Mouse (Mus musculus) hindbrain, embryonic 15.5 days (tissue): Measurements from ENCODE around the gene Ptprd. TPM values are rescaled to one million over a fixed set of nuclear protein-coding genes. Genes with fewer than 3 reads are reported as not detected.

ENCODE experiments used
- ATAC-seq: fragments of 200-750 bp; cut with Nextera tagmentation; 2 replicates; pipeline ENCODE4 v1.8.0; 2017; ENCODE audit warnings: low read depth, moderate number of reproducible peaks, moderate TSS enrichment; ENCODE audit not compliant: low FRiP score
- H3K27ac ChIP-seq: fragments of 300-500 bp; sonication (generic); replicated peaks from 2 replicates; pipeline ENCODE4 v1.5.1; 2015; ENCODE audit warnings: mild to moderate bottlenecking, inconsistent platforms
- H3K27me3 ChIP-seq: fragments of 300-500 bp; sonication (generic); 2 replicates; pipeline ENCODE4 v1.6.1; 2015; ENCODE audit warnings: control low read depth, inconsistent platforms
- H3K36me3 ChIP-seq: fragments of 300-500 bp; sonication (generic); 2 replicates; pipeline ENCODE4 v1.6.1; 2015; ENCODE audit warnings: control low read depth, inconsistent platforms
- H3K4me1 ChIP-seq: fragments of 300-500 bp; sonication (generic); replicated peaks from 2 replicates; pipeline ENCODE4 v1.6.1; 2015; ENCODE audit warnings: control low read depth, inconsistent platforms
- H3K4me2 ChIP-seq: fragments of 300-500 bp; sonication (generic); 2 replicates; pipeline ENCODE4 v1.6.1; 2015; ENCODE audit warnings: moderate library complexity, mild to moderate bottlenecking, inconsistent platforms
- H3K4me3 ChIP-seq: fragments of 300-500 bp; sonication (generic); 2 replicates; pipeline ENCODE4 v1.5.1; 2015; ENCODE audit warnings: mild to moderate bottlenecking, inconsistent platforms
- H3K9ac ChIP-seq: fragments of 300-500 bp; sonication (generic); 2 replicates; pipeline ENCODE4 v1.6.1; 2015; ENCODE audit warnings: inconsistent platforms
- H3K9me3 ChIP-seq: fragments of 300-500 bp; sonication (generic); 2 replicates; pipeline ENCODE4 v1.6.1; 2016; ENCODE audit warnings: control low read depth, inconsistent platforms
- WGBS: fragments of 180-500 bp; shearing (Covaris S2); methylation state at CpG from one replicate; pipeline ENCODE4 v1.1.7; 2015; 5-methylcytosine and 5-hydroxymethylcytosine counted together
- polyA plus RNA-seq: library from polyadenylated mRNA; unstranded; fragments of >200 nt; fragmentation: Nextera tagmentation; extraction: Ambion mirVana; gene quantifications from 2 replicates; pipeline ENCODE4 v1.2.1, GENCODE M21; 2015

The Ptprd gene
- polyA plus RNA-seq, 1 experiment from 2014 or later: 78.2 TPM

GRCm38 (mm10) chr4:76241542-76241941, 1970.2 kb downstream of the Ptprd start:
- no peak for ATAC-seq
- H3K4me3 ChIP-seq: no peak overlapping the region
- no peak overlapping the region for H3K27ac ChIP-seq
- H3K9me3 ChIP-seq: no peaks in the 10 kb centered on the region
- H3K4me2 ChIP-seq: no peak overlapping the region
- H3K9ac ChIP-seq: no peak overlapping the region
- no peaks in the 10 kb centered on the region for H3K27me3 ChIP-seq
- H3K4me1 ChIP-seq: peaks cover 40% of the 10 kb centered on the region
- H3K36me3 ChIP-seq: no peaks in the 10 kb centered on the region

GRCm38 (mm10) chr4:76241140-76241539, 1970.6 kb downstream of the Ptprd start:
- Histone ChIP-seq H3K27me3 (no peaks in the 10 kb centered on the region), H3K4me1 (peaks cover 40% of the 10 kb centered on the region), H3K9me3 (no peaks in the 10 kb centered on the region), H3K4me2 (no peak overlapping the region), H3K27ac (no peak overlapping the region), H3K9ac (no peak overlapping the region), H3K4me3 (no peak overlapping the region), H3K36me3 (no peaks in the 10 kb centered on the region)
- 42% methylated on average over 3 of the region's 3 CpGs for WGBS
- ATAC-seq: peak; percentile 19; the same call in 1 of the 2 replicates

- Histone ChIP-seq H3K36me3 (no peaks in the 10 kb centered on the region), H3K4me2 (peak overlapping the region; percentile 41), H3K9me3 (no peaks in the 10 kb centered on the region), H3K27ac (peak overlapping the region; percentile 54), H3K4me1 (peaks cover 36% of the 10 kb centered on the region), H3K4me3 (0 out of 2 replicates have a peak overlapping the region, but pooled peaks have one; percentile 3), H3K27me3 (no peaks in the 10 kb centered on the region), H3K9ac (peak overlapping the region; percentile 9)
- peak; percentile 63 for ATAC-seq
- 12% methylated on average over 5 of the region's 5 CpGs for WGBS
These were observed 1972.7 kb downstream of the Ptprd start for GRCm38 (mm10) chr4:76239063-76239462.

GRCm38 (mm10) chr4:76238577-76238976, 1973.2 kb downstream of the Ptprd start:
- Histone ChIP-seq H3K27me3 (no peaks in the 10 kb centered on the region), H3K36me3 (no peaks in the 10 kb centered on the region), H3K4me3 (no peak overlapping the region), H3K4me1 (peaks cover 36% of the 10 kb centered on the region), H3K4me2 (peak overlapping the region; percentile 41), H3K27ac (peak overlapping the region; percentile 54), H3K9me3 (no peaks in the 10 kb centered on the region), H3K9ac (peak overlapping the region; percentile 9; the same call in 1 of the 2 replicates)
- ATAC-seq: no peak
- 36% methylated on average over 5 of the region's 5 CpGs for WGBS

- Histone ChIP-seq H3K9me3 (no peaks in the 10 kb centered on the region), H3K9ac (no peak overlapping the region), H3K4me2 (no peak overlapping the region), H3K27me3 (no peaks in the 10 kb centered on the region), H3K4me3 (no peak overlapping the region), H3K36me3 (no peaks in the 10 kb centered on the region), H3K4me1 (peaks cover 36% of the 10 kb centered on the region), H3K27ac (no peak overlapping the region)
- ATAC-seq: peak; percentile 61; the same call in 1 of the 2 replicates
- 53% methylated on average over 1 of the region's 1 CpGs for WGBS
These were observed 1973.9 kb downstream of the Ptprd start for GRCm38 (mm10) chr4:76237827-76238226.

- no peaks in the 10 kb centered on the region for H3K27me3 ChIP-seq
- H3K27ac ChIP-seq: no peak overlapping the region
- 57% methylated on average over 3 of the region's 3 CpGs for whole genome bisulfite sequencing
- no peaks in the 10 kb centered on the region for H3K4me1 ChIP-seq
- H3K4me3 ChIP-seq: no peak overlapping the region
- H3K9me3 ChIP-seq: no peaks in the 10 kb centered on the region
- no peaks in the 10 kb centered on the region for H3K36me3 ChIP-seq
- no peak for ATAC-seq
- H3K4me2 ChIP-seq: no peak overlapping the region
- no peak overlapping the region for H3K9ac ChIP-seq
These were observed 1988.0 kb downstream of the Ptprd start for GRCm38 (mm10) chr4:76223720-76224119.

- WGBS: 48% methylated on average over 2 of the region's 2 CpGs
- Histone ChIP-seq H3K9me3 (no peaks in the 10 kb centered on the region), H3K36me3 (no peaks in the 10 kb centered on the region), H3K4me1 (no peaks in the 10 kb centered on the region), H3K4me2 (no peak overlapping the region), H3K27ac (no peak overlapping the region), H3K27me3 (no peaks in the 10 kb centered on the region), H3K4me3 (no peak overlapping the region), H3K9ac (no peak overlapping the region)
- no peak for ATAC-seq
These were observed 1989.2 kb downstream of the Ptprd start for GRCm38 (mm10) chr4:76222520-76222919.

- 65% methylated on average over 1 of the region's 1 CpGs for WGBS
- H3K4me1 ChIP-seq: no peaks in the 10 kb centered on the region
- ATAC-seq: peak; percentile 34; the same call in 1 of the 2 replicates
These were observed 1993.7 kb downstream of the Ptprd start for GRCm38 (mm10) chr4:76218065-76218464.

GRCm38 (mm10) chr4:76215141-76215540, 1996.6 kb downstream of the Ptprd start:
- Histone ChIP-seq H3K27ac (no peak overlapping the region), H3K9me3 (no peaks in the 10 kb centered on the region), H3K4me2 (no peak overlapping the region), H3K4me1 (no peaks in the 10 kb centered on the region), H3K4me3 (no peak overlapping the region), H3K9ac (no peak overlapping the region), H3K36me3 (no peaks in the 10 kb centered on the region), H3K27me3 (no peaks in the 10 kb centered on the region)
- no peak for ATAC-seq
- 95% methylated on average over 1 of the region's 1 CpGs for WGBS

More at GRCm38 (mm10) chr4:76218065-76218464, 1993.7 kb downstream of the Ptprd start:
- Histone ChIP-seq H3K4me3 (no peak overlapping the region), H3K27me3 (no peaks in the 10 kb centered on the region), H3K36me3 (no peaks in the 10 kb centered on the region), H3K9ac (no peak overlapping the region), H3K9me3 (no peaks in the 10 kb centered on the region), H3K4me2 (no peak overlapping the region), H3K27ac (no peak overlapping the region)

GRCm38 (mm10) chr4:76199321-76199720, 2012.4 kb downstream of the Ptprd start:
- Histone ChIP-seq H3K4me1 (peaks cover 3% of the 10 kb centered on the region; the same call in 1 of the 2 replicates), H3K4me2 (no peak overlapping the region), H3K36me3 (no peaks in the 10 kb centered on the region), H3K27me3 (no peaks in the 10 kb centered on the region), H3K9me3 (no peaks in the 10 kb centered on the region), H3K27ac (no peak overlapping the region), H3K4me3 (no peak overlapping the region), H3K9ac (no peak overlapping the region)
- ATAC-seq: no peak
- 55% methylated on average over 1 of the region's 1 CpGs for WGBS

GRCm38 (mm10) chr4:76194762-76195161, 2017.0 kb downstream of the Ptprd start:
- Histone ChIP-seq H3K4me2 (no peak overlapping the region), H3K4me1 (peaks cover 3% of the 10 kb centered on the region; the same call in 1 of the 2 replicates), H3K27me3 (no peaks in the 10 kb centered on the region), H3K9ac (no peak overlapping the region), H3K4me3 (no peak overlapping the region), H3K9me3 (no peaks in the 10 kb centered on the region), H3K27ac (no peak overlapping the region), H3K36me3 (no peaks in the 10 kb centered on the region)
- WGBS: 94% methylated on average over 3 of the region's 3 CpGs
- ATAC-seq: no peak

GRCm38 (mm10) chr4:76193496-76193895, 2018.3 kb downstream of the Ptprd start:
- 83% methylated on average over 3 of the region's 3 CpGs for WGBS
- Histone ChIP-seq H3K4me2 (no peak overlapping the region), H3K9ac (no peak overlapping the region), H3K4me3 (no peak overlapping the region), H3K27ac (no peak overlapping the region), H3K4me1 (peaks cover 3% of the 10 kb centered on the region; the same call in 1 of the 2 replicates), H3K36me3 (no peaks in the 10 kb centered on the region), H3K9me3 (no peaks in the 10 kb centered on the region), H3K27me3 (no peaks in the 10 kb centered on the region)
- ATAC-seq: no peak

GRCm38 (mm10) chr4:76192031-76192430, 2019.7 kb downstream of the Ptprd start:
- Histone ChIP-seq H3K9me3 (no peaks in the 10 kb centered on the region), H3K4me1 (peaks cover 3% of the 10 kb centered on the region; the same call in 1 of the 2 replicates), H3K36me3 (no peaks in the 10 kb centered on the region), H3K9ac (no peak overlapping the region), H3K4me2 (no peak overlapping the region), H3K27me3 (no peaks in the 10 kb centered on the region), H3K4me3 (no peak overlapping the region), H3K27ac (no peak overlapping the region)
- ATAC-seq: no peak
- 97% methylated on average over 1 of the region's 1 CpGs for WGBS
